Mouse (Mus musculus) megakaryocyte progenitor cell, adult 5-6 weeks (primary cell): ENCODE results near the gene Poglut1. TPM values are rescaled to one million over a fixed set of nuclear protein-coding genes. Genes with fewer than 3 reads are reported as not detected.
A peak's percentile ranks its signal among the peaks of the same experiment; 100 is the strongest.

Experiments
- ATAC-seq: replicated peaks from 2 replicates; pipeline ENCODE4 v1.8.0; 2016; ENCODE audit warnings: mild to moderate bottlenecking, moderate TSS enrichment, inconsistent platforms; ENCODE audit not compliant: poor library complexity
- total RNA-seq, 2 experiments: library from RNA; stranded (forward) in 1 of 2; stranded (reverse) in 1 of 2; fragments of 157-497, 149-512 nt in 1 of 2; fragments of 200-1000 nt in 1 of 2; gene quantifications; 2 replicates each; pipeline versions ENCODE4 v1.2.3 to v1.2.4; 2015 to 2017

Poglut1 gene
- total RNA-seq, 2 experiments from 2014 or later: 19.5 to 41.1 TPM

GRCm38 (mm10) chr16:38476312-38477240 lies 73.5 kb downstream of the Poglut1 start:
- peak; percentile 66 for ATAC-seq

DNA sequence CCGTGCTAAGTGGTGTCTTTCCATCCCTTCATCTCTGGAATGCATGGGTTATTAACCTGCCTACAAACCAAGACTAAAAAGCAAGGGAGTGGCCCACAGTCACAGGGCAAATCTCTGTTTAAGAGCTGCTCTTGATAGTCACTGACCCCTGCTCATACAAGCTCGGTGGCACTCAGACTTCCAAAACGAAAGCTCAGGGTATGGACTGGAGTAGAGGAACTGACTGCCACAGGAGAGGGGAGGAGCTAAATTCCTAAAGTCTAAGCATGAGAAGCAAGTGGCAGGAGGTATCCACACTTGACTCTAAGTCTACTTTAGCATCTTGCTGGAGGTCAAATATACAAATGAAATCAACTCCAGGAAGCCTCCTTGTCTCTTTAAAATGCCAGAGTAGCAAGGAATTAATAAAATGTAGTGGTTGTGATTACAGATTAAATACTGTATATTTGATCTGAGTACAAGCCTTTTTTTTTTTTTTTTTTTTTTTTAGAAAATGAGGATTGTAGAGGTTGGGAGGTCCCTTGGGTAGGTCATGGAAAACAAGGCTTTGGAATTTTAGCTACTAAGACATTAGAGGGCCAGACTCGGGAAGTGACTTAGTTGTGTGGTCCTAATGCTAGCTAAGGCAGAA lies 74.3 kb downstream of the Poglut1 start:
- peak; percentile 37 for ATAC-seq

Other genes with a start within 250 kb of the Poglut1 start
- not detected in 2 replicates for gene Maats1, start 208.1 kb downstream of the Poglut1 start, total RNA-seq (2015)
- gene Maats1, start 208.1 kb downstream of the Poglut1 start, total RNA-seq (2017): not detected in 2 replicates
- 95.3 and 110 TPM in 2 replicates for gene Cox17, start 203.3 kb downstream of the Poglut1 start, total RNA-seq (2015)
- 294 and 340 TPM in 2 replicates for gene Cox17, start 203.3 kb downstream of the Poglut1 start, total RNA-seq (2017)
- gene Gm21987, start 203.2 kb downstream of the Poglut1 start, total RNA-seq (2015): not detected in 2 replicates
- gene Gm21987, start 203.2 kb downstream of the Poglut1 start, total RNA-seq (2017): not detected in 2 replicates
- gene Popdc2, start 188.0 kb downstream of the Poglut1 start, total RNA-seq (2015): 0.27 and 0.62 TPM in 2 replicates
- not detected in 2 replicates for gene Popdc2, start 188.0 kb downstream of the Poglut1 start, total RNA-seq (2017)
- not detected in 2 replicates for gene Pla1a, start 117.1 kb downstream of the Poglut1 start, total RNA-seq (2015)
- gene Pla1a, start 117.1 kb downstream of the Poglut1 start, total RNA-seq (2017): not detected in 2 replicates
- 22.9 and 23.5 TPM in 2 replicates for gene Adprh, start 97.6 kb downstream of the Poglut1 start, total RNA-seq (2015)
- gene Adprh, start 97.6 kb downstream of the Poglut1 start, total RNA-seq (2017): 14.9 and 16.0 TPM in 2 replicates
- gene Cd80, start 94.7 kb downstream of the Poglut1 start, total RNA-seq (2015): 0.77 and 1.6 TPM in 2 replicates
- 0.25 and 0.47 TPM in 2 replicates for gene Cd80, start 94.7 kb downstream of the Poglut1 start, total RNA-seq (2017)
- 7.0 and 9.2 TPM in 2 replicates for gene Timmdc1, start 27.6 kb downstream of the Poglut1 start, total RNA-seq (2015)
- gene Timmdc1, start 27.6 kb downstream of the Poglut1 start, total RNA-seq (2017): 37.1 and 39.0 TPM in 2 replicates
- gene Tmem39a, start 8.4 kb upstream of the Poglut1 start, total RNA-seq (2015): 129 and 146 TPM in 2 replicates
- 84.5 and 107 TPM in 2 replicates for gene Tmem39a, start 8.4 kb upstream of the Poglut1 start, total RNA-seq (2017)
- gene Arhgap31, start 163.0 kb upstream of the Poglut1 start, total RNA-seq (2015): 12.8 and 15.6 TPM in 2 replicates
- gene Arhgap31, start 163.0 kb upstream of the Poglut1 start, total RNA-seq (2017): 6.5 and 7.2 TPM in 2 replicates
- 40.2 and 42.0 TPM in 2 replicates for gene B4galt4, start 192.0 kb upstream of the Poglut1 start, total RNA-seq (2015)
- gene B4galt4, start 192.0 kb upstream of the Poglut1 start, total RNA-seq (2017): 56.4 and 61.7 TPM in 2 replicates